ENCODE assay signal across 8 mouse cellular contexts in genomic region chr2:73509248-73510024, GRCm38 (mm10). TPM values are rescaled to one million over a fixed set of nuclear protein-coding genes. Genes with fewer than 3 reads are reported as not detected.
DNase-seq lines count a peak whose midpoint lies in the region; ATAC-seq lines count a peak whose summit lies in the region.

No protein-coding gene starts in this region.

- no peaks in the 10 kb centered on the region for H3K9me3 ChIP-seq in embryonic facial prominence, embryonic 15.5 days (replicated peaks)
- H3K9me3 ChIP-seq in lung, embryonic 15.5 days: no peaks in the 10 kb centered on the region

- H3K4me2 ChIP-seq in embryonic facial prominence, embryonic 15.5 days (replicated peaks): peak overlapping the region; percentile 42
- peak overlapping the region; percentile 23 for H3K4me2 ChIP-seq in lung, embryonic 15.5 days

- WGBS in embryonic facial prominence, embryonic 15.5 days: 30% methylated on average over 15 of the region's 15 CpGs
- WGBS in lung, embryonic 15.5 days: 49% methylated on average over 15 of the region's 15 CpGs

- H3K36me3 ChIP-seq in embryonic facial prominence, embryonic 15.5 days: no peaks in the 10 kb centered on the region
- no peaks in the 10 kb centered on the region for H3K36me3 ChIP-seq in lung, embryonic 15.5 days

- peak; percentile 69 for DNase-seq in adipocyte (ENCODE audit: low spot score)
- no peak for DNase-seq in cerebellum, adult 8-10 months
- DNase-seq in thymus, postnatal 10 days (ENCODE audit: low spot score in 2 of 2): no peak
- no peak for DNase-seq in urinary bladder, postnatal 10 days (ENCODE audit: low spot score)
- no peak for DNase-seq in adrenal gland, adult 18-20 months (ENCODE audit: low spot score in 2 of 2)

- peak overlapping the region; percentile 96 for H3K27ac ChIP-seq in embryonic facial prominence, embryonic 15.5 days (replicated peaks)
- peak overlapping the region; percentile 66 for H3K27ac ChIP-seq in lung, embryonic 15.5 days

- peaks cover 48% of the 10 kb centered on the region for H3K4me1 ChIP-seq in embryonic facial prominence, embryonic 15.5 days
- peaks cover 31% of the 10 kb centered on the region for H3K4me1 ChIP-seq in lung, embryonic 15.5 days

- H3K9ac ChIP-seq in embryonic facial prominence, embryonic 15.5 days: no peak overlapping the region
- no peak overlapping the region for H3K9ac ChIP-seq in lung, embryonic 15.5 days

- peak overlapping the region; percentile 11; the same call in 1 of the 2 replicates for H3K4me3 ChIP-seq in embryonic facial prominence, embryonic 15.5 days (replicated peaks)
- H3K4me3 ChIP-seq in lung, embryonic 15.5 days: no peak overlapping the region

- H3K27me3 ChIP-seq in embryonic facial prominence, embryonic 15.5 days: no peaks in the 10 kb centered on the region
- H3K27me3 ChIP-seq in lung, embryonic 15.5 days: no peaks in the 10 kb centered on the region

- peak; percentile 80 for ATAC-seq in embryonic facial prominence, embryonic 15.5 days (ENCODE audit: insufficient number of reproducible peaks, low FRiP score, low TSS enrichment, low read depth)
- ATAC-seq in hematopoietic stem cell, adult 5-6 weeks (replicated peaks in 1 of 2; ENCODE audit: insufficient read depth in 1 of 2, low FRiP score in 2 of 2, low TSS enrichment in 1 of 2, low read depth in 1 of 2, poor library complexity in 2 of 2, severe bottlenecking in 2 of 2): peak; percentile 9 to 26; a peak in 1 of 4 replicates
- ATAC-seq in lung, embryonic 15.5 days (ENCODE audit: borderline replicate concordance, extremely low read depth, low FRiP score, low TSS enrichment): peak; percentile 40; the same call in 1 of the 2 replicates

RNA-seq across cellular contexts. Expression of gene Wipf1, which starts 20.1 kb away (rescaled TPM):
- 17.5 and 20.0 TPM in 2 replicates for polyA plus RNA-seq in embryonic facial prominence, embryonic 15.5 days (2015; fragmentation: Nextera tagmentation; extraction: Ambion mirVana)
- 18.8 and 24.3 TPM in 2 replicates for total RNA-seq in hematopoietic stem cell, adult 5-6 weeks (2017)
- 8.3 and 10.2 TPM in 2 replicates for polyA plus RNA-seq in lung, embryonic 15.5 days (2015; fragmentation: Nextera tagmentation; extraction: Ambion mirVana)
- 10 to 100 TPM; 14.6 to 16.3 TPM for total RNA-seq in adrenal gland, adult 18-20 months (2021)

Comparison
In these comparisons a context has a peak if more than half of its experiments do, and no peak if none do; other contexts are left out.
1. ATAC-seq: peak in every context shown above with its lines; median percentile 80 in embryonic facial prominence, embryonic 15.5 days; 40 in lung, embryonic 15.5 days; 18 in hematopoietic stem cell, adult 5-6 weeks.